Mouse (Mus musculus) olfactory bulb, adult 2 months (tissue): ENCODE measurements around the gene Wdr6.

Source experiments
- CTCF ChIP-seq: fragments of 200-500 bp; IDR thresholded peaks from 2 replicates; pipeline ENCODE4 v1.5.1; 2012; ENCODE audit warnings: low read depth, mild to moderate bottlenecking, low read length, moderate library complexity; ENCODE audit not compliant: insufficient read depth
- POLR2A ChIP-seq: fragments of 200-500 bp; IDR thresholded peaks from 2 replicates; pipeline ENCODE4 v1.6.1; 2012; ENCODE audit warnings: mild to moderate bottlenecking, low read depth, low read length, moderate library complexity; ENCODE audit not compliant: insufficient read depth

DNA sequence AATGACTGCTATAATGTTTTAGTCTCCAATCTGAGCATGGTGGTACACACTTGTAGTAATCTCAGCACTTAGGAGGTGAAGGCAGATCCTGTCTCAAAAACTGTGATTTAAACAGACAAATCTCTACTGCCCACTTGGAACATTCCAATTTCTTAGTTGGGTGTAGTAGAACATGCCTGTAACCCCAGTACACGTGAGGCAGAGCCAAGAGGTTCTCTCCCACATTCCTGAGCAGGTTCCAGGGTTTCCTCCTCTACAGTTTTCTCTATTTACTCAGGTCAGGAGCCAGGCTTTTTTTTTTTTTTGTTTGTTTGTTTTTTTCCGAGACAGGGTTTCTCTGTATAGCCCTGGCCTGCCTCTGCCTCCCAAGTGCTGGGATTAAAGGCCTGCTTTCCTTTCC lies 21.5 kb upstream of the Wdr6 start:
- TF ChIP-seq POLR2A (no peak), CTCF (no peak)
